In the genomic region with DNA sequence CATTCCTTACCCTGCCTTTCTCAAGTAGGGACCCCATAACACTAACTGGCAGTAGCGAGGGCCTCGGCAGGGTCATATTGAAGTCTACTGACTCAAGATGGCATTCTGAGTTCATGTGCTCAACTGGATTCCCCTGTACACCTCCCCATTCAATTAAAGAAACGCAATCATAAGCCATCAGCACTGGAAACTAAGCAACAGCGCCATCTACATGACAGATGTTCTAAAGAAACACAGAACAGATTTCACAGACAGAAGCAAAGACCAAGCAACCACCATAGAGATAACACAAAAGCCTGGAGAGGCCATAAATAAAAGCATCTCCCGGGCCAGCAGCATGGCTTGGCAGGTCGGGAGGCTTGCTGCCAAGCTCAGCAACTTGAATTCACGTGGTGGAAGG, we compare ENCODE assay signal across 10 mouse cellular contexts.
DNase-seq lines count a peak whose midpoint lies in the region; ATAC-seq and TF ChIP-seq lines count a peak whose summit lies in the region.
"Had no signal": no experiment of that assay in that cellular context is flagged by ENCODE, and none has a peak within 500 bp of the region (broad histone marks: within the 10 kb centered on the region; RNA-seq: fewer than 3 reads in every experiment).

No protein-coding gene starts in this region.

- H3K36me3 ChIP-seq in CH12.LX (replicated peaks in 1 of 2; ENCODE audit: control insufficient read depth in 1 of 2, insufficient read depth in 1 of 2, low read length in 1 of 2): no peaks in the 10 kb centered on the region
- H3K36me3 ChIP-seq: heart, embryonic 15.5 days had no signal

- no peaks in the 10 kb centered on the region for H3K4me1 ChIP-seq in CH12.LX (ENCODE audit: control insufficient read depth in 1 of 2, insufficient read depth in 2 of 2)
- H3K4me1 ChIP-seq: heart, embryonic 15.5 days had no signal

- TF ChIP-seq POLR2A in CH12.LX (IDR thresholded peaks at IDR 0.05; ENCODE audit: low read depth, low read length): no peak

- peak; percentile 65 for TF ChIP-seq RAD21 in CH12.LX (IDR thresholded peaks at IDR 0.05; ENCODE audit: low read depth, low read length)

- no peaks in the 10 kb centered on the region for H3K9me3 ChIP-seq in CH12.LX (replicated peaks; ENCODE audit: low read length)
- H3K9me3 ChIP-seq: heart, embryonic 15.5 days had no signal

- no peak for ATAC-seq in erythroid progenitor cell, adult 5-6 weeks (replicated peaks; ENCODE audit: low FRiP score, poor library complexity, severe bottlenecking)

- no peak overlapping the region for H3K4me2 ChIP-seq in CH12.LX (ENCODE audit: insufficient read depth, low read depth, poor library complexity, severe bottlenecking)
- H3K4me2 ChIP-seq: heart, embryonic 15.5 days had no signal

- TF ChIP-seq CTCF in CH12.LX (conservative IDR thresholded peaks at IDR 0.05 in 1 of 2, IDR thresholded peaks at IDR 0.05 in 1 of 2; ENCODE audit: low read depth in 2 of 2, low read length in 2 of 2): peak; percentile 27 to 66; a peak in 3 of 4 replicates

- H3K27me3 ChIP-seq in CH12.LX (replicated peaks): no peaks in the 10 kb centered on the region
- H3K27me3 ChIP-seq: heart, embryonic 15.5 days had no signal

- peak; percentile 17 for DNase-seq in gastrocnemius, postnatal 10 days
- DNase-seq in gastrocnemius, postnatal 25 days: no peak
- peak; percentile 60 for DNase-seq in CH12.LX (ENCODE audit: extremely low read depth)
- peak; percentile 10 for DNase-seq in brain, embryonic 18.5 days (ENCODE audit: low read depth, low spot score)
- peak; percentile 54 for DNase-seq in heart, postnatal 4 days
- DNase-seq in left cerebral cortex, postnatal 36 days (ENCODE audit: low spot score in 2 of 2): peak; percentile 11 to 36
- peak; percentile 10 for DNase-seq in right cerebral cortex, postnatal 25 days

- in situ Hi-C loops in CH12.LX (cut with MboI; ENCODE audit: low pct_ligation_motif_present, low pct_unique_long_range_greater_than_20kb, low sequenced_read_pairs): no loop called here

- no peaks in the 10 kb centered on the region for H3K79me2 ChIP-seq in CH12.LX (replicated peaks; ENCODE audit: control insufficient read depth, extremely low read depth, insufficient read depth, poor library complexity, severe bottlenecking)

- H3K27ac ChIP-seq in CH12.LX (ENCODE audit: insufficient read depth, low read depth): no peak overlapping the region
- H3K27ac ChIP-seq: heart, embryonic 15.5 days had no signal

- no peak overlapping the region for H3K4me3 ChIP-seq in CH12.LX (replicated peaks in 1 of 3; ENCODE audit: low read depth in 2 of 3, low read length in 2 of 3, poor library complexity in 1 of 3)
- H3K4me3 ChIP-seq: heart, embryonic 15.5 days; myocyte had no signal

- dilution Hi-C loops in CH12.LX (cut with MboI; ENCODE audit: extremely low pct_ligation_motif_present, extremely low pct_unique_long_range_greater_than_20kb, low sequenced_read_pairs): no loop called here

- TF ChIP-seq EP300 in CH12.LX (IDR thresholded peaks at IDR 0.05; ENCODE audit: low read length): no peak

- intact Hi-C loops in left cerebral cortex, postnatal 36 days (cut with DNase I): no loop called here

- H3K9ac ChIP-seq in CH12.LX (ENCODE audit: insufficient read depth, low read depth): no peak overlapping the region
- H3K9ac ChIP-seq: heart, embryonic 15.5 days had no signal

TF ChIP-seq in CH12.LX, 34 proteins besides CTCF, POLR2A, EP300 and RAD21:
- TF ChIP-seq BHLHE40 (IDR thresholded peaks at IDR 0.05; ENCODE audit: low read depth, low read length) (no peak), SMC3 (IDR thresholded peaks at IDR 0.05; ENCODE audit: low read depth, low read length) (peak; percentile 48)
TF ChIP-seq in CH12.LX: peak in this region for 1.
